Mouse (Mus musculus) megakaryocyte, embryonic 14.5 days (primary cell): Measurements from ENCODE around the gene Ifi35. TPM values are rescaled to one million over a fixed set of nuclear protein-coding genes. Genes with fewer than 3 reads are reported as not detected.
A peak's percentile ranks its signal among the peaks of the same experiment; 100 is the strongest.

ENCODE experiments used
- H3K27me3 ChIP-seq: replicated peaks from 2 replicates; pipeline ENCODE3; 2012; ENCODE audit warnings: inconsistent platforms
- H3K36me3 ChIP-seq: replicated peaks from 2 replicates; pipeline ENCODE3; 2012; ENCODE audit warnings: low read length, inconsistent platforms, mixed read lengths
- H3K4me1 ChIP-seq: 2 replicates; pipeline ENCODE4 v1.6.1; 2012; ENCODE audit warnings: inconsistent platforms
- H3K4me3 ChIP-seq: replicated peaks from 2 replicates; pipeline ENCODE3; 2012; ENCODE audit warnings: moderate library complexity, mild to moderate bottlenecking, inconsistent platforms
- H3K9me3 ChIP-seq: 2 replicates; pipeline ENCODE4 v1.6.1; 2012; ENCODE audit warnings: inconsistent platforms
- FLI1 ChIP-seq: IDR thresholded peaks from 2 replicates; pipeline ENCODE4 v1.6.1; 2012; ENCODE audit warnings: low read length, inconsistent platforms, mixed read lengths
- GATA1 ChIP-seq: IDR thresholded peaks from 3 replicates; pipeline ENCODE4 v1.6.1; 2012; ENCODE audit warnings: mixed read lengths, low read length, inconsistent platforms, borderline replicate concordance
- polyA plus RNA-seq: library from polyadenylated mRNA; stranded (reverse); fragments of >175 nt; gene quantifications from 2 replicates; pipeline ENCODE4 v1.2.3, GENCODE M21; 2012; ENCODE audit warnings: low replicate concordance; ENCODE audit not compliant: insufficient read depth

Gene Ifi35
- polyA plus RNA-seq, 1 experiment = 15.6 TPM

DNA sequence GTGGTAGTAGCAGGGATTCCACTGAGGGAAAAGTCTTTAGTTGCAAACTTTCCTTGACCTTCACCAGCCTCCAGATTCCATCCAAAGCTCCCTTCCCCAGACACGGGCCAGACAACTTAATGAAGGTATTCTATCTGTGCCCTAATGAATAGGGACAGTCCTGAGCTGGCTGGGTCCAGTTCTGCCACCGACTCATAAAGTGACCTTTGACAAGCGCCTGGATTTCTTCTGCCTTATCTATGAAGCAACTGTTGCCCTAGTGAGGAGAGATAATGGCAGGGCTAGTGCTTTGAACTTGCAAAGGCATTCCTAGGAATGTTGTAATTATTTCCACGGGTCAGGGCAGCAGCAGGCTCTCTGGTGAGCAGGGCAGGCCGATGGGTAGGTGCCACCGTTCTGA lies 32.7 kb downstream of the Ifi35 start:
- peaks cover 29% of the 10 kb centered on the region for H3K4me1 ChIP-seq
- TF ChIP-seq GATA1 = no peak
- no peak for TF ChIP-seq FLI1

DNA sequence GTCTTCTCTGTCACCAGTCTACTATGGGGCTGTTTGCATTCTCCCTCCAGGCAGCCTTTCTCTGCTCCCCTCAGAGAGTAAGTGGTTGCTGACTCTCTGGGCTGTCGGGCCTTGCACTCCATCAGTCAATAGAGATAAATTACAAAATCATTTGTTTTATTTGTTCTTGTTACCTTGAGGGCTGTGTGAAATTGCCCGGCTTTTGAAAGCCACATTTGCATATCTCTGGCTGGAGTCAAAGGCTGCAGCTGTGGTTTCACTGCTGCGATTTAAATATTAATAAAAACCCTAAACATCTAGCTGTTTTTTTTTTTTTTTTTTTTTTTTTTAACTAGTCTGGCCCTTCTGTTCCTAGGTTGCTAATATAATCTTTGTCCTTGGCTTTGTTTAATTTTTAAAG lies 35.6 kb downstream of the Ifi35 start:
- peaks cover 39% of the 10 kb centered on the region for H3K4me1 ChIP-seq
- TF ChIP-seq GATA1 (no peak), FLI1 (no peak)
- H3K36me3 ChIP-seq = peaks cover 21% of the 10 kb centered on the region
- H3K9me3 ChIP-seq = no peaks in the 10 kb centered on the region
- H3K4me3 ChIP-seq = no peak overlapping the region
- H3K27me3 ChIP-seq = peaks cover 32% of the 10 kb centered on the region

More for the DNA sequence above, 32.7 kb downstream of the Ifi35 start:
- Histone ChIP-seq H3K9me3 (no peaks in the 10 kb centered on the region), H3K4me3 (no peak overlapping the region), H3K27me3 (peaks cover 43% of the 10 kb centered on the region), H3K36me3 (no peaks in the 10 kb centered on the region)

DNA sequence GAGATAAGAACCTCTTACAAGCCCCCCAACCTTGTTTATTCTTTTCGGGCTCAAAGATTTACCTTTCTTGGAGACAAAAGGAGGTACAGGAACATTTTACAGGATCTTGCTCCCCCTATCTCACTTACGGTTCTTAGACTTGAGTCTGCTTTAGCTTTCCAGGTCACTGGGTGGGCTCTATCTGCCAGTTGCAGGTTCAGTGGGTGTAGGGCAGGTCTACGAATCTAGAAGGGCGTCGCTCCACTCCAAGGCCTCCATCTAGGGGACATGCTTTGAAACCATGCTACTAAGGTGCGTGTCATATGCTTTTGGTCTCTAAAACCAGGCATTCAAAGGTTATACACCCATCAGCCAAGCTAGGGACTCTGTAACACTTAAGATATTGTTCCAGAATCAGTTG lies 36.0 kb downstream of the Ifi35 start:
- Histone ChIP-seq H3K4me1 (peaks cover 35% of the 10 kb centered on the region), H3K27me3 (peaks cover 27% of the 10 kb centered on the region), H3K9me3 (no peaks in the 10 kb centered on the region), H3K4me3 (no peak overlapping the region), H3K36me3 (peaks cover 25% of the 10 kb centered on the region)
- TF ChIP-seq GATA1 (no peak), FLI1 (no peak)

DNA sequence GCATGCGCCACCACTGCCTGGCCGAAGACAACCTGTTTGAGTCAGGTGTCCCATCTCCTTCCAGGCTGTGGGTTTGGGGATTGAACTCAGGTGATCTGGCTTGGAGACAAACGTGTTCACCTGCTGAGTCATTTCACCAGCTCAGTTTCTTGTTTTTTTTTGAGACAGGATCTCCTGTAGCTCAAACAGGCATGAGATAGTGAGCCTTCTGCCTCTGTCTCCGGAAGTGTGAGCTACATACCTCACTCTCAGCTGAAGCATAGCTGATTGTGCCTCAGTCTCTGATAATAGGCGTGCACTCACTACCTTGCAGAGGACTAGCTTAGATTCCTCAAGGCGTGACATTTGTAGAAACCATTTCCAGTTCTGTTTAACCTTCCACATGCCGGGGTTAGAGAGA lies 36.6 kb downstream of the Ifi35 start:
- Histone ChIP-seq H3K27me3 (peaks cover 21% of the 10 kb centered on the region), H3K4me3 (no peak overlapping the region), H3K4me1 (peaks cover 33% of the 10 kb centered on the region), H3K36me3 (peaks cover 31% of the 10 kb centered on the region), H3K9me3 (no peaks in the 10 kb centered on the region)
- TF ChIP-seq FLI1 (no peak), GATA1 (no peak)

DNA sequence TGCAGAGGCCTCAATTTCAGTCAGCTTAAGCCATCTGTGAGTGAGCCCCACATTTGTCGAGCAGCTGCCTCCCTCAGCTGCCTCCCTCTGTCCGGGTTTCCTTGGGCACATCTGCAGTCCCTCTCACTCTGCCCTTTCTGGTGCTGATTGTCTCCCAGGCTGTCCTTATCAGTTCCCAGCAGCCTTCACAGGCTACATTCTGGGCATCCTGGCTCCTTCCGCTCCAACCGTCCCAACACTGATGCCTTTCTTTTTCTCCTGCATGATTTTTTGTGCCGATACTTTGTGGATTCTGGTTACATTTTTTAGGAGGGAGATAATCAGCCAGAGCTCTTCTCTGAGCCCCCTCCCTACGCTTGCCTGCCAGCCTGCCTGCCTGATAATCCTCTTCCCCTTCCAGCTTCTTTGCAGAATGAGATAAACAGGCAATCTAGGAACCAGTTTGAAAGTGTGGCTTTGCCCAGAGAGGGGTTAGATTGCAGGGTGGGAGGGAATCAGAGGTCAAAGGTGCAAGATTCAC lies 37.4 kb downstream of the Ifi35 start:
- peak overlapping the region; percentile 62 for H3K4me3 ChIP-seq
- peak; percentile 83; the same call in 2 of the 3 replicates for TF ChIP-seq GATA1
- no peak for TF ChIP-seq FLI1
- no peaks in the 10 kb centered on the region for H3K9me3 ChIP-seq
- peaks cover 15% of the 10 kb centered on the region for H3K27me3 ChIP-seq
- H3K4me1 ChIP-seq = peaks cover 33% of the 10 kb centered on the region
- peaks cover 35% of the 10 kb centered on the region for H3K36me3 ChIP-seq

DNA sequence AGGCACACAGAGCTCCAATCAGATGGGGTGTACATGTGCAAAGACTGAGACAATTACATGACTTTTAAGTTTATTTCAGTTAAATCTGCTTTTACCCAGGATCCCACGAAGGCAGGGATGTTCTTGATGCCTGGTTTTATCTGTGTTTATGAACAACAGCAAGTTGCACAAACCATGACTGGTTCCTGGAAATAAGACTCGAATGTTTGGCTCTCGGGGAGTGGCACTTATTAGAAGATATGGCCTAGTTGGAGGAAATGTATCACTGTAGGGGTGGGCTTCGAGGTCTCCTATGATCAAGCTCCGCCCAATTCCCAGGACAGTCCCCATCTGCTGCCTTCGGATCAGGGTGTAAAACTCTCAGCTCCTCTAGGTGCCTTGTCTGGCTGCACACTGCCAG lies 37.9 kb downstream of the Ifi35 start:
- peaks cover 38% of the 10 kb centered on the region for H3K36me3 ChIP-seq
- no peak overlapping the region for H3K4me3 ChIP-seq
- H3K4me1 ChIP-seq = peaks cover 33% of the 10 kb centered on the region
- H3K9me3 ChIP-seq = no peaks in the 10 kb centered on the region
- peaks cover 9% of the 10 kb centered on the region for H3K27me3 ChIP-seq
- TF ChIP-seq GATA1 (no peak), FLI1 (no peak)

DNA sequence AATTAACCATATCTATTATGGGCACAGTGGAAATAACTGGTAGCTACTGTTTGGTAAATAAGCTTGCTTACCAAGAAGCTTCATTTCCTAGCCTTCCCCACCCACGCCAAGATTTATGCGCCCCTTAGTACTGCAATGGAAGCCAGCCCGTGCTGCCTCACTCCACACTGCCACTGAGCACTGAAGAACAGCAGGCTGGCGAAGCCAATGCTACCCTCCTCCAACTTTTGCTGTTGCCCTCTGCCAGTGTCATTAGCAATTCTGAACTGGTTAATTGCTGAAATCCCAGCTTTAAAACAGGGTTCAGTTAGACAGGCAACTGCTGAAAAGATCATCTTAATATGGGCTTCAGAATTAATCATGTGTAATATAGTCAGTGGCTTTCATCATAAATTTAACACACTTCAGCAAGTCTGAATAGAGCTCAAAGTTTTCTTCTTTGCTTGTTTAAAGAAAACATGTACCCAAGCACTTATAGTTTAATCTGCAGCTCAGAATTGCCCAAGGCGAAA lies 58.1 kb downstream of the Ifi35 start:
- no peak for TF ChIP-seq GATA1
- TF ChIP-seq FLI1 = no peak
- H3K36me3 ChIP-seq = peaks cover 83% of the 10 kb centered on the region
- no peaks in the 10 kb centered on the region for H3K9me3 ChIP-seq
- H3K4me3 ChIP-seq = no peak overlapping the region
- H3K4me1 ChIP-seq = no peaks in the 10 kb centered on the region
- H3K27me3 ChIP-seq = no peaks in the 10 kb centered on the region

DNA sequence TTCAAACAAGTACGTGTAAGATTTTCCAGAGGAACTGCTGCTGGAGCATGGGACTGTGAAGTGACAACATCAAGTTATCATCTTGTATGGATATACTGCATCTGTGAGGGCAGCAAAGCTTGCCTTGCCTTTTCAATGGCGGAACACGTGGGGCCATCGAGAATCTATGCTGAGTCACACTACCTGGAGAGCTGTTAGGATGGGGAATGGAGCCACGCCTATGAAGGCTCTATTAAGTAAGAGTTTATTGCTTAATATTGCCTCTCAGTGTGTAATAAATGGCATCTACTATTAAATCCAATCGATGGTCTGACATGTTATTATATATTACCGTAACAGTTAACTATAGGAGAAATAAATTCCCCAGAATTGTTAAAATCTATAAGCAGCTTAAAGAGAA lies 58.9 kb downstream of the Ifi35 start:
- H3K4me1 ChIP-seq = no peaks in the 10 kb centered on the region
- no peaks in the 10 kb centered on the region for H3K27me3 ChIP-seq
- H3K9me3 ChIP-seq = no peaks in the 10 kb centered on the region
- H3K4me3 ChIP-seq = no peak overlapping the region
- H3K36me3 ChIP-seq = peaks cover 82% of the 10 kb centered on the region
- TF ChIP-seq GATA1 (no peak), FLI1 (no peak)

Other genes starting within 250 kb of the Ifi35 start
- gene Ezh1, start 221.9 kb upstream of the Ifi35 start, polyA plus RNA-seq = 0.65 and 2.0 TPM in 2 replicates
- 0.32 TPM in 1 of 2 replicates, not detected in the other for gene Ramp2, start 202.4 kb upstream of the Ifi35 start, polyA plus RNA-seq
- 100 and 168 TPM in 2 replicates for gene Vps25, start 194.7 kb upstream of the Ifi35 start, polyA plus RNA-seq
- 37.7 and 87.0 TPM in 2 replicates for gene Wnk4, start 187.8 kb upstream of the Ifi35 start, polyA plus RNA-seq
- gene Cntd1, start 169.4 kb upstream of the Ifi35 start, polyA plus RNA-seq = not detected in 2 replicates
- 9.9 and 21.1 TPM in 2 replicates for gene Coa3, start 169.3 kb upstream of the Ifi35 start, polyA plus RNA-seq
- gene Becn1, start 146.1 kb upstream of the Ifi35 start, polyA plus RNA-seq = 43.7 and 96.0 TPM in 2 replicates
- gene Psme3, start 132.2 kb upstream of the Ifi35 start, polyA plus RNA-seq = 32.6 and 45.1 TPM in 2 replicates
- 2.0 and 2.9 TPM in 2 replicates for gene Aoc2, start 123.3 kb upstream of the Ifi35 start, polyA plus RNA-seq
- gene Aoc3, start 117.8 kb upstream of the Ifi35 start, polyA plus RNA-seq = not detected in 2 replicates
- not detected in 2 replicates for gene G6pc, start 80.8 kb upstream of the Ifi35 start, polyA plus RNA-seq
- gene Aarsd1, start 30.8 kb upstream of the Ifi35 start, polyA plus RNA-seq = 5.7 and 39.7 TPM in 2 replicates
- gene Gm27029, start 23.6 kb upstream of the Ifi35 start, polyA plus RNA-seq = not detected in 2 replicates
- 3.1 TPM in 1 of 2 replicates, not detected in the other for gene Rundc1, start 23.3 kb upstream of the Ifi35 start, polyA plus RNA-seq
- gene Ptges3l, start 23.1 kb upstream of the Ifi35 start, polyA plus RNA-seq = 2.8 TPM in 1 of 2 replicates, not detected in the other
- gene Rpl27, start 6.1 kb upstream of the Ifi35 start, polyA plus RNA-seq = 250 and 697 TPM in 2 replicates
- gene Rnd2, start 16.6 kb downstream of the Ifi35 start, polyA plus RNA-seq = 2.6 and 2.9 TPM in 2 replicates
- 47.7 and 94.2 TPM in 2 replicates for gene Vat1, start 17.8 kb downstream of the Ifi35 start, polyA plus RNA-seq
- 1.9 TPM in 1 of 2 replicates, not detected in the other for gene Brca1, start 103.5 kb downstream of the Ifi35 start, polyA plus RNA-seq
- 8.2 and 55.6 TPM in 2 replicates for gene Nbr1, start 103.7 kb downstream of the Ifi35 start, polyA plus RNA-seq
- 3.4 and 23.5 TPM in 2 replicates for gene Tmem106a, start 133.8 kb downstream of the Ifi35 start, polyA plus RNA-seq
- not detected in 2 replicates for gene Gm11634, start 150.8 kb downstream of the Ifi35 start, polyA plus RNA-seq
- gene Rdm1, start 178.8 kb downstream of the Ifi35 start, polyA plus RNA-seq = 3.8 TPM in 1 of 2 replicates, not detected in the other
- 1.2 TPM in 1 of 2 replicates, not detected in the other for gene Arl4d, start 217.1 kb downstream of the Ifi35 start, polyA plus RNA-seq